Mouse (Mus musculus) MEL (cell line): ENCODE results near the gene Nwd1. TPM values are rescaled to one million over a fixed set of nuclear protein-coding genes. Genes with fewer than 3 reads are reported as not detected.
A peak's percentile ranks its signal among the peaks of the same experiment; 100 is the strongest.

ENCODE experiments used
- DNase-seq: peaks from one replicate; pipeline ENCODE4 v3.0.0; 2011; ENCODE audit warnings: low read depth, low spot score
- H3K27ac ChIP-seq: 2 replicates; pipeline ENCODE4 v1.5.1; 2012; ENCODE audit warnings: low read depth, mild to moderate bottlenecking, control low read depth, low read length, moderate library complexity; ENCODE audit not compliant: control insufficient read depth
- H3K27me3 ChIP-seq, 2 experiments: fragments of 150-350 bp in 1 of 2; sonication (generic) in 1 of 2; 2 replicates each; pipeline ENCODE4 v1.6.1; 2012; ENCODE audit warnings: low read length in 2 of 2, mild to moderate bottlenecking in 2 of 2, improper control_type of control experiment in 1 of 2, moderate library complexity in 1 of 2; ENCODE audit not compliant: insufficient read depth in 2 of 2, control insufficient read depth in 1 of 2
- H3K36me3 ChIP-seq, 2 experiments: 2 replicates each; pipeline ENCODE4 v1.6.1; 2012 to 2014; ENCODE audit warnings: low read length in 2 of 2, improper control_type of control experiment in 1 of 2, inconsistent platforms in 1 of 2, mild to moderate bottlenecking in 1 of 2; ENCODE audit not compliant: insufficient read depth in 2 of 2, control insufficient read depth in 1 of 2
- H3K4me1 ChIP-seq, 2 experiments: fragments of 150-350 bp in 1 of 2; sonication (generic) in 1 of 2; 2 replicates each; pipeline ENCODE4 v1.6.1; 2012; ENCODE audit warnings: low read length in 2 of 2, improper control_type of control experiment in 1 of 2, mild to moderate bottlenecking in 1 of 2; ENCODE audit not compliant: insufficient read depth in 2 of 2, control insufficient read depth in 1 of 2
- H3K4me3 ChIP-seq, 2 experiments: fragments of 150-350 bp in 1 of 2; sonication (generic) in 1 of 2; 2 replicates each; pipeline ENCODE4 v1.5.1; 2012; ENCODE audit warnings: low read depth in 2 of 2, low read length in 2 of 2, mild to moderate bottlenecking in 2 of 2, moderate library complexity in 2 of 2, control low read depth in 1 of 2, improper control_type of control experiment in 1 of 2; ENCODE audit not compliant: control insufficient read depth in 1 of 2, insufficient read depth in 1 of 2
- H3K79me2 ChIP-seq: 2 replicates; pipeline ENCODE4 v1.6.1; 2012; ENCODE audit warnings: mild to moderate bottlenecking, low read length, moderate library complexity; ENCODE audit not compliant: control insufficient read depth, poor library complexity, insufficient read depth
- H3K9ac ChIP-seq: 2 replicates; pipeline ENCODE4 v1.6.1; 2012; ENCODE audit warnings: low read depth, mild to moderate bottlenecking, control low read depth, low read length, moderate library complexity; ENCODE audit not compliant: control insufficient read depth, poor library complexity, severe bottlenecking
- H3K9me3 ChIP-seq: fragments of 150-350 bp; sonication (generic); replicated peaks from 2 replicates; pipeline ENCODE4 v1.6.1; 2012; ENCODE audit warnings: mild to moderate bottlenecking, low read length, improper control_type of control experiment, moderate library complexity; ENCODE audit not compliant: insufficient read depth
- BHLHE40 ChIP-seq: IDR thresholded peaks from 2 replicates; pipeline ENCODE4 v1.6.1; 2012; ENCODE audit warnings: low read depth, mild to moderate bottlenecking, inconsistent platforms, low read length, improper control_type of control experiment, borderline replicate concordance
- CHD1 ChIP-seq: IDR thresholded peaks from 2 replicates; pipeline ENCODE4 v1.6.1; 2012; ENCODE audit warnings: low read depth, mild to moderate bottlenecking, inconsistent platforms, low read length, improper control_type of control experiment
- CTCF ChIP-seq, 3 experiments: IDR thresholded peaks in 2 of 3; conservative IDR thresholded peaks in 1 of 3; 2 replicates each; pipeline ENCODE4 v1.5.1; 2011 to 2012; ENCODE audit warnings: low read length in 3 of 3, low read depth in 2 of 3, mild to moderate bottlenecking in 2 of 3, improper control_type of control experiment in 1 of 3, inconsistent platforms in 1 of 3, mixed read lengths in 1 of 3, moderate library complexity in 1 of 3; ENCODE audit not compliant: control insufficient read depth in 1 of 3, insufficient read depth in 1 of 3, poor library complexity in 1 of 3, severe bottlenecking in 1 of 3
- ETS1 ChIP-seq: IDR thresholded peaks from 2 replicates; pipeline ENCODE4 v1.6.1; 2012; ENCODE audit warnings: low read depth, mild to moderate bottlenecking, inconsistent platforms, low read length, improper control_type of control experiment, moderate library complexity
- GATA1 ChIP-seq: IDR thresholded peaks from 2 replicates; pipeline ENCODE4 v1.6.1; 2011; ENCODE audit warnings: low read depth, low read length, improper control_type of control experiment
- JUND ChIP-seq: IDR thresholded peaks from 2 replicates; pipeline ENCODE4 v1.6.1; 2011; ENCODE audit warnings: low read depth, mild to moderate bottlenecking, improper control_type of control experiment, low read length
- KAT2A ChIP-seq: conservative IDR thresholded peaks from 2 replicates; pipeline ENCODE4 v1.6.1; 2012; ENCODE audit warnings: low read depth, low read length, improper control_type of control experiment, inconsistent platforms
- MAZ ChIP-seq: IDR thresholded peaks from 2 replicates; pipeline ENCODE4 v1.6.1; 2012; ENCODE audit warnings: low read depth, mild to moderate bottlenecking, inconsistent platforms, low read length, improper control_type of control experiment
- RAD21 ChIP-seq: IDR thresholded peaks from 2 replicates; pipeline ENCODE4 v1.6.1; 2011; ENCODE audit warnings: mild to moderate bottlenecking, low read depth, low read length, improper control_type of control experiment
- RCOR1 ChIP-seq: IDR thresholded peaks from 2 replicates; pipeline ENCODE4 v1.6.1; 2012; ENCODE audit warnings: low read depth, mild to moderate bottlenecking, inconsistent platforms, low read length, improper control_type of control experiment
- SMC3 ChIP-seq: IDR thresholded peaks from 2 replicates; pipeline ENCODE4 v1.6.1; 2011; ENCODE audit warnings: low read depth, low read length, improper control_type of control experiment
- TBP ChIP-seq: IDR thresholded peaks from 2 replicates; pipeline ENCODE4 v1.8.0; 2011; ENCODE audit warnings: low read depth, low read length, improper control_type of control experiment
- TCF12 ChIP-seq: IDR thresholded peaks from 2 replicates; pipeline ENCODE4 v1.6.1; 2014; ENCODE audit warnings: low read depth, mild to moderate bottlenecking, inconsistent platforms, low read length, improper control_type of control experiment, moderate library complexity
- USF1 ChIP-seq: IDR thresholded peaks from 2 replicates; pipeline ENCODE4 v1.6.1; 2014; ENCODE audit warnings: low read depth, mild to moderate bottlenecking, inconsistent platforms, low read length, improper control_type of control experiment, moderate library complexity
- ZKSCAN1 ChIP-seq: IDR thresholded peaks from 2 replicates; pipeline ENCODE4 v1.6.1; 2012; ENCODE audit warnings: low read depth, mild to moderate bottlenecking, inconsistent platforms, low read length, improper control_type of control experiment, moderate library complexity
- ZNF384 ChIP-seq: IDR thresholded peaks from 2 replicates; pipeline ENCODE4 v1.6.1; 2012; ENCODE audit warnings: low read depth, mild to moderate bottlenecking, inconsistent platforms, low read length, improper control_type of control experiment
- polyA plus RNA-seq, 2 experiments: library from polyadenylated mRNA; stranded (reverse) in 1 of 2; unstranded in 1 of 2; fragments of >175 nt in 1 of 2; fragments of >200 nt in 1 of 2; gene quantifications; 2 replicates each; pipeline versions ENCODE4 v1.2.1 to v1.2.4; 2012; ENCODE audit warnings: low replicate concordance in 2 of 2, low read depth in 1 of 2; ENCODE audit not compliant: insufficient read length in 2 of 2, insufficient read depth in 1 of 2, missing spikeins in 1 of 2
- total RNA-seq: library from RNA; depleted of rRNA; stranded (reverse); fragments of 300-350 nt; gene quantifications from 2 replicates; pipeline ENCODE4 v1.2.3, GENCODE M21; 2012

Gene Nwd1
- total and polyA plus RNA-seq, 3 experiments = 0.03 TPM; not detected in 2

GRCm38 (mm10) chr8:72736868-72737267, 90.4 kb downstream of the Nwd1 start (continued):
- TF ChIP-seq ZKSCAN1 = no peak
- TF ChIP-seq MAZ = no peak
- no peak for TF ChIP-seq TCF12
- no peak for TF ChIP-seq ZNF384

- TF ChIP-seq RCOR1 (no peak), CTCF (IDR thresholded peaks at IDR 0.05 in 2 of 3, conservative IDR thresholded peaks at IDR 0.05 in 1 of 3; ENCODE audit: control insufficient read depth in 1 of 3, insufficient read depth in 1 of 3, low read depth in 2 of 3, low read length in 3 of 3, poor library complexity in 1 of 3, severe bottlenecking in 1 of 3) (peak; percentile 79 to 87 (median 81)), RAD21 (peak; percentile 73), ETS1 (no peak), JUND (0 out of 2 replicates have a peak, but pooled peaks have one; percentile 59), KAT2A (no peak), SMC3 (peak; percentile 67), CHD1 (no peak)
- peak; percentile 58 for DNase-seq
Measured at GRCm38 (mm10) chr8:72746061-72746460, 99.5 kb downstream of the Nwd1 start.

GRCm38 (mm10) chr8:72749846-72750245, 103.3 kb downstream of the Nwd1 start:
- DNase-seq = no peak
- H3K36me3 ChIP-seq = no peaks in the 10 kb centered on the region; a peak in 1 of 4 replicates
- no peak overlapping the region for H3K27ac ChIP-seq
- TF ChIP-seq TBP (no peak), MAZ (no peak), USF1 (no peak), GATA1 (no peak), BHLHE40 (no peak)
- TF ChIP-seq, all 39 proteins: peak for 0
- no peaks in the 10 kb centered on the region for H3K27me3 ChIP-seq
- H3K9ac ChIP-seq = no peak overlapping the region
- H3K79me2 ChIP-seq = no peaks in the 10 kb centered on the region
- H3K4me3 ChIP-seq = no peak overlapping the region
- H3K9me3 ChIP-seq = no peaks in the 10 kb centered on the region
- no peaks in the 10 kb centered on the region for H3K4me1 ChIP-seq

More at GRCm38 (mm10) chr8:72746061-72746460, 99.5 kb downstream of the Nwd1 start:
- Histone ChIP-seq H3K9ac (no peak overlapping the region), H3K27me3 (no peaks in the 10 kb centered on the region), H3K9me3 (no peaks in the 10 kb centered on the region), H3K4me3 (no peak overlapping the region), H3K36me3 (no peaks in the 10 kb centered on the region; a peak in 1 of 4 replicates), H3K4me1 (no peaks in the 10 kb centered on the region), H3K27ac (no peak overlapping the region), H3K79me2 (no peaks in the 10 kb centered on the region)
